ENCODE assay signal across 17 mouse cellular contexts in genomic region chr15:99099984-99100383, GRCm38 (mm10). TPM values are rescaled to one million over a fixed set of nuclear protein-coding genes. Genes with fewer than 3 reads are reported as not detected.
DNase-seq lines count a peak whose midpoint lies in the region; ATAC-seq and TF ChIP-seq lines count a peak whose summit lies in the region.
"Had no signal": no experiment of that assay in that cellular context is flagged by ENCODE, and none has a peak within 500 bp of the region (broad histone marks: within the 10 kb centered on the region; RNA-seq: fewer than 3 reads in every experiment).

No protein-coding gene starts in this region.

- no peak for ATAC-seq in kidney, embryonic 16.5 days (ENCODE audit: low FRiP score, low TSS enrichment)
- no peak for ATAC-seq in intestine, embryonic 15.5 days

- no peaks in the 10 kb centered on the region for H3K36me3 ChIP-seq in kidney, embryonic 16.5 days (ENCODE audit: insufficient read depth, low read length)
- 0 out of 2 replicates have a peak, but pooled peaks cover 4% of the 10 kb centered on the region for H3K36me3 ChIP-seq in E14TG2a.4 (ENCODE audit: insufficient read depth, low read length)
- no peaks in the 10 kb centered on the region for H3K36me3 ChIP-seq in intestine, embryonic 15.5 days
- H3K36me3 ChIP-seq in small intestine, adult 2 months (ENCODE audit: control insufficient read depth, insufficient read depth, low read length): peaks cover 16% of the 10 kb centered on the region
- H3K36me3 ChIP-seq in hindbrain, embryonic 10.5 days: no peaks in the 10 kb centered on the region

- TF ChIP-seq CTCF in E14TG2a.4 (conservative IDR thresholded peaks at IDR 0.05; ENCODE audit: low read length): no peak
- peak; percentile 30; the same call in 1 of the 2 replicates for TF ChIP-seq CTCF in small intestine, adult 2 months (IDR thresholded peaks at IDR 0.05; ENCODE audit: extremely low read depth, insufficient read length, insufficient replicate concordance, low read depth, low read length)

- no peaks in the 10 kb centered on the region for H3K9me3 ChIP-seq in kidney, embryonic 16.5 days (ENCODE audit: low read length)
- H3K9me3 ChIP-seq in E14TG2a.4 (ENCODE audit: low read length): no peaks in the 10 kb centered on the region
- no peaks in the 10 kb centered on the region for H3K9me3 ChIP-seq in intestine, embryonic 15.5 days
- H3K9me3 ChIP-seq in hindbrain, embryonic 10.5 days: no peaks in the 10 kb centered on the region
- H3K9me3 ChIP-seq: megakaryocyte, embryonic 14.5 days had no signal

- no peak overlapping the region for H3K4me3 ChIP-seq in kidney, embryonic 16.5 days (ENCODE audit: low read length)
- peak overlapping the region; percentile 71; the same call in 1 of the 2 replicates for H3K4me3 ChIP-seq in E14TG2a.4 (replicated peaks; ENCODE audit: low read length)
- peak overlapping the region; percentile 41 for H3K4me3 ChIP-seq in intestine, embryonic 15.5 days (replicated peaks)
- H3K4me3 ChIP-seq in small intestine, adult 2 months (ENCODE audit: low read depth, low read length): peak overlapping the region; percentile 78
- no peak overlapping the region for H3K4me3 ChIP-seq in hindbrain, embryonic 10.5 days

- no peak overlapping the region for H3K9ac ChIP-seq in kidney, embryonic 16.5 days (replicated peaks; ENCODE audit: low read length)
- no peak overlapping the region for H3K9ac ChIP-seq in intestine, embryonic 15.5 days

- no peak for DNase-seq in kidney, adult 8-10 months
- no peak for DNase-seq in spleen, postnatal 36 days (ENCODE audit: low spot score in 2 of 2)
- no peak for DNase-seq in hindbrain, embryonic 10.5 days (ENCODE audit: low spot score)
- DNase-seq in heart, postnatal 4 days: no peak
- DNase-seq: adrenal gland, postnatal 25 days; cerebellum, adult 9-11 months; heart, postnatal 14 days; layer of hippocampus, adult 9-11 months; spleen, adult 18-20 months had no signal

- no peak overlapping the region for H3K27ac ChIP-seq in kidney, embryonic 16.5 days (ENCODE audit: low read length)
- no peak overlapping the region for H3K27ac ChIP-seq in intestine, embryonic 15.5 days
- peak overlapping the region; percentile 93; the same call in 1 of the 2 replicates for H3K27ac ChIP-seq in small intestine, adult 2 months (ENCODE audit: insufficient read depth, low read depth, low read length)
- H3K27ac ChIP-seq in hindbrain, embryonic 10.5 days: no peak overlapping the region

- peaks cover 37% of the 10 kb centered on the region for H3K27me3 ChIP-seq in kidney, embryonic 16.5 days (ENCODE audit: insufficient read depth, low read length)
- peaks cover 45% of the 10 kb centered on the region for H3K27me3 ChIP-seq in E14TG2a.4 (ENCODE audit: insufficient read depth, low read length)
- peaks cover 45% of the 10 kb centered on the region for H3K27me3 ChIP-seq in intestine, embryonic 15.5 days (replicated peaks)
- H3K27me3 ChIP-seq in small intestine, adult 2 months (ENCODE audit: control insufficient read depth, insufficient read depth, low read length): peaks cover 40% of the 10 kb centered on the region
- H3K27me3 ChIP-seq in hindbrain, embryonic 10.5 days (ENCODE audit: insufficient read depth, poor library complexity, severe bottlenecking): peaks cover 66% of the 10 kb centered on the region

- H3K4me2 ChIP-seq in kidney, embryonic 16.5 days (replicated peaks; ENCODE audit: low read depth, low read length): peak overlapping the region; percentile 77; the same call in 1 of the 2 replicates
- peak overlapping the region; percentile 76 for H3K4me2 ChIP-seq in intestine, embryonic 15.5 days (replicated peaks)

- no peak for TF ChIP-seq POLR2A in small intestine, adult 2 months (IDR thresholded peaks at IDR 0.05; ENCODE audit: low read depth, low read length)

- peaks cover 40% of the 10 kb centered on the region for H3K4me1 ChIP-seq in kidney, embryonic 16.5 days (ENCODE audit: insufficient read depth, low read length)
- peaks cover 61% of the 10 kb centered on the region for H3K4me1 ChIP-seq in E14TG2a.4 (replicated peaks; ENCODE audit: low read depth, low read length)
- peaks cover 31% of the 10 kb centered on the region for H3K4me1 ChIP-seq in intestine, embryonic 15.5 days (replicated peaks)
- peaks cover 14% of the 10 kb centered on the region for H3K4me1 ChIP-seq in small intestine, adult 2 months (ENCODE audit: control insufficient read depth, insufficient read depth, insufficient read length, low read length)
- peaks cover 45% of the 10 kb centered on the region for H3K4me1 ChIP-seq in hindbrain, embryonic 10.5 days (replicated peaks)

- 62% methylated on average over 3 of the region's 3 CpGs for WGBS in kidney, embryonic 16.5 days
- 54% methylated on average over 3 of the region's 3 CpGs for WGBS in intestine, embryonic 15.5 days
- 18% methylated on average over 3 of the region's 3 CpGs for WGBS in small intestine, adult 2 months
- 52% methylated on average over 3 of the region's 3 CpGs for WGBS in hindbrain, embryonic 10.5 days

RNA-seq across cellular contexts. Expression of gene Dnajc22, which starts 7.0 kb away (rescaled TPM):
- polyA plus RNA-seq in kidney, embryonic 16.5 days (2015; fragmentation: Nextera tagmentation; extraction: Ambion mirVana): 8.0 and 10.0 TPM in 2 replicates
- polyA plus RNA-seq in intestine, embryonic 15.5 days (2015; fragmentation: Nextera tagmentation; extraction: Ambion mirVana): 37.4 and 39.0 TPM in 2 replicates
- polyA plus RNA-seq in small intestine, adult 2 months (2012; rRNA removed): 24.6 and 43.2 TPM in 2 replicates
- 1.9 and 2.2 TPM in 2 replicates for polyA plus RNA-seq in hindbrain, embryonic 10.5 days (2016; fragmentation: Nextera tagmentation; extraction: Ambion mirVana)
- total RNA-seq in heart, postnatal 4 days (2021): 1 to 10 TPM in 1 of 2 experiments, under 1 TPM in 1; 0.79 to 1.2 TPM
- total RNA-seq: neutrophil, adult 5-6 weeks had no signal

RNA-seq across cellular contexts. Expression of gene C1ql4, which starts 12.4 kb away (rescaled TPM):
- polyA plus RNA-seq in kidney, embryonic 16.5 days (2015; fragmentation: Nextera tagmentation; extraction: Ambion mirVana): 0.94 and 1.2 TPM in 2 replicates
- 0.09 TPM in 1 of 2 replicates, not detected in the other for polyA plus RNA-seq in intestine, embryonic 15.5 days (2015; fragmentation: Nextera tagmentation; extraction: Ambion mirVana)
- not detected in 2 replicates for polyA plus RNA-seq in small intestine, adult 2 months (2012; rRNA removed)
- polyA plus RNA-seq in hindbrain, embryonic 10.5 days (2016; fragmentation: Nextera tagmentation; extraction: Ambion mirVana): 0.78 and 8.7 TPM in 2 replicates
- total RNA-seq in heart, postnatal 4 days (2021): under 1 TPM in 1 of 2 experiments, not detected in 1; 0.19 TPM
- total RNA-seq: adrenal gland, postnatal 25 days; heart, postnatal 14 days; left cerebral cortex, postnatal 25 days; neutrophil, adult 5-6 weeks had no signal
- polyA plus RNA-seq: lung, embryonic 16.5 days had no signal

RNA-seq across cellular contexts. Expression of gene Troap, which starts 25.6 kb away (rescaled TPM):
- 35.8 and 45.8 TPM in 2 replicates for polyA plus RNA-seq in kidney, embryonic 16.5 days (2015; fragmentation: Nextera tagmentation; extraction: Ambion mirVana)
- 24.7 and 25.4 TPM in 2 replicates for polyA plus RNA-seq in intestine, embryonic 15.5 days (2015; fragmentation: Nextera tagmentation; extraction: Ambion mirVana)
- 5.3 and 9.0 TPM in 2 replicates for polyA plus RNA-seq in small intestine, adult 2 months (2012; rRNA removed)
- 41.6 and 46.8 TPM in 2 replicates for polyA plus RNA-seq in hindbrain, embryonic 10.5 days (2016; fragmentation: Nextera tagmentation; extraction: Ambion mirVana)
- 10 to 100 TPM; 17.8 to 18.7 TPM for total RNA-seq in heart, postnatal 4 days (2021)

RNA-seq across cellular contexts. Expression of gene Spats2, which starts 25.7 kb away (rescaled TPM):
- 42.1 and 42.9 TPM in 2 replicates for polyA plus RNA-seq in kidney, embryonic 16.5 days (2015; fragmentation: Nextera tagmentation; extraction: Ambion mirVana)
- polyA plus RNA-seq in intestine, embryonic 15.5 days (2015; fragmentation: Nextera tagmentation; extraction: Ambion mirVana): 26.6 and 34.7 TPM in 2 replicates
- 1.6 and 3.9 TPM in 2 replicates for polyA plus RNA-seq in small intestine, adult 2 months (2012; rRNA removed)
- 58.4 and 62.6 TPM in 2 replicates for polyA plus RNA-seq in hindbrain, embryonic 10.5 days (2016; fragmentation: Nextera tagmentation; extraction: Ambion mirVana)
- total RNA-seq in heart, postnatal 4 days (2021): 10 to 100 TPM; 24.8 to 28.3 TPM
- total RNA-seq: neutrophil, adult 5-6 weeks had no signal

RNA-seq across cellular contexts. Expression of gene Prph, which starts 45.0 kb away (rescaled TPM):
- 3.3 and 5.8 TPM in 2 replicates for polyA plus RNA-seq in kidney, embryonic 16.5 days (2015; fragmentation: Nextera tagmentation; extraction: Ambion mirVana)
- polyA plus RNA-seq in intestine, embryonic 15.5 days (2015; fragmentation: Nextera tagmentation; extraction: Ambion mirVana): 46.9 and 48.1 TPM in 2 replicates
- polyA plus RNA-seq in small intestine, adult 2 months (2012; rRNA removed): 4.6 and 4.8 TPM in 2 replicates
- polyA plus RNA-seq in hindbrain, embryonic 10.5 days (2016; fragmentation: Nextera tagmentation; extraction: Ambion mirVana): 9.7 and 14.4 TPM in 2 replicates
- total RNA-seq in heart, postnatal 4 days (2021): 1 to 10 TPM in 1 of 2 experiments, under 1 TPM in 1; 0.60 to 1.3 TPM
- total RNA-seq: neutrophil, adult 5-6 weeks had no signal

Comparison
In these comparisons a context has a peak if more than half of its experiments do, and no peak if none do; other contexts are left out.
1. H3K4me3 ChIP-seq: peak in E14TG2a.4 (single experiment), intestine, embryonic 15.5 days (single experiment) and small intestine, adult 2 months (single experiment); none in kidney, embryonic 16.5 days (single experiment) and hindbrain, embryonic 10.5 days (single experiment).